Mouse (Mus musculus) megakaryocyte-erythroid progenitor cell, adult 5-6 weeks (primary cell): ENCODE results near the gene Zfp148. TPM values are rescaled to one million over a fixed set of nuclear protein-coding genes. Genes with fewer than 3 reads are reported as not detected.
"Not testable (repeated sequence)": the region's sequence is repeated elsewhere in the genome, so short reads cannot be mapped to it uniquely, and the experiment has no call there.

ENCODE experiments used
- ATAC-seq: replicated peaks from 2 replicates; pipeline ENCODE4 v1.8.0; 2016; ENCODE audit warnings: mild to moderate bottlenecking, inconsistent platforms; ENCODE audit not compliant: severe bottlenecking, poor library complexity, low FRiP score, low TSS enrichment
- total RNA-seq, 2 experiments: library from RNA; stranded (forward) in 1 of 2; stranded (reverse) in 1 of 2; fragments of 200-1000, 215-1000 nt in 1 of 2; fragments of >200 nt in 1 of 2; fragmentation: Nextera tagmentation in 1 of 2; gene quantifications; 2 replicates each; pipeline ENCODE4 v1.2.3; 2014 to 2017

Zfp148 gene
- total RNA-seq, 2 experiments from 2014 or later, result 23.8 to 25.8 TPM

GRCm38 (mm10) chr16:33441065-33441464, 60.4 kb downstream of the Zfp148 start:
- no peak for ATAC-seq

GRCm38 (mm10) chr16:33446830-33447229, 66.2 kb downstream of the Zfp148 start:
- no peak for ATAC-seq

- ATAC-seq, result 0 out of 2 replicates have a peak, but pooled peaks have one; percentile 52
These were observed 73.2 kb downstream of the Zfp148 start for GRCm38 (mm10) chr16:33453826-33454225.

GRCm38 (mm10) chr16:33454306-33454705, 73.7 kb downstream of the Zfp148 start:
- ATAC-seq, result no peak

- ATAC-seq, result no peak
These were observed 74.8 kb downstream of the Zfp148 start for GRCm38 (mm10) chr16:33455263-33455910.

- no peak for ATAC-seq
These were observed 78.5 kb downstream of the Zfp148 start for GRCm38 (mm10) chr16:33459101-33459500.

- ATAC-seq, result no peak
These were observed 80.8 kb downstream of the Zfp148 start for GRCm38 (mm10) chr16:33461416-33461815.

- no peak for ATAC-seq
These were observed 84.0 kb downstream of the Zfp148 start for GRCm38 (mm10) chr16:33464509-33465241.

GRCm38 (mm10) chr16:33465242-33465614, 84.6 kb downstream of the Zfp148 start:
- ATAC-seq, result no peak

- no peak for ATAC-seq
These were observed 86.8 kb downstream of the Zfp148 start for GRCm38 (mm10) chr16:33467451-33467850.

GRCm38 (mm10) chr16:33469973-33470372, 89.3 kb downstream of the Zfp148 start:
- no peak for ATAC-seq

GRCm38 (mm10) chr16:33474381-33474780, 93.7 kb downstream of the Zfp148 start:
- no peak for ATAC-seq

- ATAC-seq, result no peak
These were observed 99.3 kb downstream of the Zfp148 start for GRCm38 (mm10) chr16:33479926-33480325.

- peak; percentile 88 for ATAC-seq
These were observed 100.5 kb downstream of the Zfp148 start for GRCm38 (mm10) chr16:33481148-33481547.

GRCm38 (mm10) chr16:33482309-33482708, 101.7 kb downstream of the Zfp148 start:
- no peak for ATAC-seq

- no peak for ATAC-seq
These were observed 107.1 kb downstream of the Zfp148 start for GRCm38 (mm10) chr16:33487709-33488108.

- ATAC-seq, result no peak
These were observed 113.7 kb downstream of the Zfp148 start for GRCm38 (mm10) chr16:33494374-33494773.

- ATAC-seq, result no peak
These were observed 127.4 kb downstream of the Zfp148 start for GRCm38 (mm10) chr16:33508082-33508481.

- not testable (repeated sequence) for ATAC-seq
These were observed 128.6 kb downstream of the Zfp148 start for GRCm38 (mm10) chr16:33509231-33509630.

GRCm38 (mm10) chr16:33510856-33511255, 130.2 kb downstream of the Zfp148 start:
- not testable (repeated sequence) for ATAC-seq

GRCm38 (mm10) chr16:33512555-33512954, 131.9 kb downstream of the Zfp148 start:
- ATAC-seq, result no peak
